Mouse (Mus musculus) hindbrain, embryonic 11.5 days (tissue): ENCODE results near the gene Yipf3. TPM values are rescaled to one million over a fixed set of nuclear protein-coding genes. Genes with fewer than 3 reads are reported as not detected.

Source experiments
- ATAC-seq: fragments of 200-750 bp; cut with Nextera tagmentation; 2 replicates; pipeline ENCODE4 v1.8.0; 2017; ENCODE audit warnings: mild to moderate bottlenecking, moderate TSS enrichment, moderate library complexity; ENCODE audit not compliant: low FRiP score
- DNase-seq: peaks from one replicate; pipeline ENCODE4 v3.0.0-alpha.2; 2015; ENCODE audit warnings: low spot score
- H3K27ac ChIP-seq: fragments of 300-500 bp; sonication (generic); 2 replicates; pipeline ENCODE4 v1.5.1; 2014; ENCODE audit warnings: mild to moderate bottlenecking, low read depth, low read length
- H3K27me3 ChIP-seq: fragments of 300-500 bp; sonication (generic); 2 replicates; pipeline ENCODE4 v1.6.1; 2014; ENCODE audit warnings: mild to moderate bottlenecking, low read length, moderate library complexity, mixed read lengths; ENCODE audit not compliant: control insufficient read depth, insufficient read depth
- H3K36me3 ChIP-seq: fragments of 300-500 bp; sonication (generic); 2 replicates; pipeline ENCODE4 v1.6.1; 2014; ENCODE audit warnings: mild to moderate bottlenecking, low read length, moderate library complexity, mixed read lengths; ENCODE audit not compliant: control insufficient read depth, insufficient read depth
- H3K4me1 ChIP-seq: fragments of 300-500 bp; sonication (generic); replicated peaks from 2 replicates; pipeline ENCODE4 v1.6.1; 2014; ENCODE audit warnings: low read length, mixed read lengths; ENCODE audit not compliant: control insufficient read depth, insufficient read depth
- H3K4me2 ChIP-seq: fragments of 300-500 bp; sonication (generic); replicated peaks from 2 replicates; pipeline ENCODE4 v1.6.1; 2014; ENCODE audit warnings: mild to moderate bottlenecking, low read depth, low read length
- H3K4me3 ChIP-seq: fragments of 300-500 bp; sonication (generic); 2 replicates; pipeline ENCODE4 v1.5.1; 2014; ENCODE audit warnings: low read depth, low read length
- H3K9ac ChIP-seq: fragments of 300-500 bp; sonication (generic); 2 replicates; pipeline ENCODE4 v1.6.1; 2014; ENCODE audit warnings: low read depth, low read length
- H3K9me3 ChIP-seq: fragments of 300-500 bp; sonication (generic); 2 replicates; pipeline ENCODE4 v1.6.1; 2016; ENCODE audit warnings: low read length; ENCODE audit not compliant: control insufficient read depth
- WGBS: fragments of 180-500 bp; shearing (Covaris S2); extraction: QIAGEN DNeasy Blood & Tissue Kit; methylation state at CpG from one replicate; pipeline ENCODE4 v1.1.7; 2014; 5-methylcytosine and 5-hydroxymethylcytosine counted together
- polyA plus RNA-seq: library from polyadenylated mRNA; unstranded; fragments of >200 nt; fragmentation: Nextera tagmentation; extraction: Ambion mirVana; gene quantifications from 2 replicates; pipeline ENCODE4 v1.2.1, GENCODE M21; 2014

Gene Yipf3
- polyA plus RNA-seq, 1 experiment from 2014 or later = 64.7 TPM

DNA sequence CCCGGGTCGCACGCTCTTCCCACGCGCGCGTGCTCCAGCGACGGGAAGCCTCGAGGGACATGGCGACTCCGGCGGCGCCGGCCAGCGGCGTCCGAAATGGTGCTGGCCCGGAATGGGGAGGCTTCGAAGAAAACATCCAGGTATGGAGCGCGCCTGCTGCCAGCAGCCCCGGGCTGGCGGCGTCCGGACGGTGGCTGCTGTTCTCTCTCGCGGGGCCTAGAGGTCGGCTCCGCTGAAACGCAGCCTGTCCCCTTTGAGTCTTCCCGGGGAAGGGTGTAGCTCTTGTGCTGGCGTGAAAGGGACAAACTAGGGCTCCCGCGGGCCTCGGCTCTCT lies 276 bp downstream of the Yipf3 start:
- DNase-seq (no peak), ATAC-seq (no peak)
- Histone ChIP-seq H3K27ac (0 out of 2 replicates have a peak overlapping the region, but pooled peaks have one; percentile 10), H3K9me3 (no peaks in the 10 kb centered on the region), H3K4me3 (peak overlapping the region; percentile 97), H3K36me3 (peaks cover 25% of the 10 kb centered on the region), H3K4me1 (peaks cover 8% of the 10 kb centered on the region), H3K4me2 (peak overlapping the region; percentile 54), H3K27me3 (no peaks in the 10 kb centered on the region), H3K9ac (peak overlapping the region; percentile 93)
- WGBS = under 1% methylated on average over 37 of the region's 37 CpGs

DNA sequence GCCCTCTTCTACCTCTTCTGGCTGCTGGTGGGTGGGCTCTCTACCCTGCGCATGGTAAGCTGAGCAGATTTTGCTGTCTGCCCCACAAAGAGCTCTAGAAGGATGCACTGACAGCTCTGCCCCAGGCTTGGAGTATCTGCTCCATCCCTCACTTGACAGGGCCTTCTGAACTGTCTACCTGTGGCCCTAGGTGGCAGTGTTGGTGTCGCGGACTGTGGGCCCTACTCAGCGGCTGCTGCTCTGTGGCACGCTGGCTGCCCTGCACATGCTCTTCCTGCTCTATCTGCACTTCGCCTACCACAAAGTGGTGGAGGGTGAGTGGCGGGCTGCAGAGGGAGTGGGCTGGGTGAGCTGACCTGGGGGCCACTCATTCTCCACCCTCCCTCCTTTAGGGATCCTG lies 3.3 kb downstream of the Yipf3 start:
- Histone ChIP-seq H3K27ac (no peak overlapping the region), H3K9me3 (no peaks in the 10 kb centered on the region), H3K4me1 (peaks cover 16% of the 10 kb centered on the region), H3K36me3 (peaks cover 7% of the 10 kb centered on the region; the same call in 1 of the 2 replicates), H3K4me3 (no peak overlapping the region), H3K27me3 (peaks cover 9% of the 10 kb centered on the region; the same call in 1 of the 2 replicates), H3K4me2 (no peak overlapping the region), H3K9ac (no peak overlapping the region)
- DNase-seq (no peak), ATAC-seq (no peak)
- WGBS = 81% methylated on average over 7 of the region's 7 CpGs

GRCm38 (mm10) chr17:46252571-46253451 lies 4.9 kb downstream of the Yipf3 start:
- Histone ChIP-seq H3K4me3 (no peak overlapping the region; the same call in 1 of the 2 replicates), H3K9ac (no peak overlapping the region; the same call in 1 of the 2 replicates), H3K27me3 (peaks cover 9% of the 10 kb centered on the region; the same call in 1 of the 2 replicates), H3K9me3 (no peaks in the 10 kb centered on the region), H3K36me3 (peaks cover 7% of the 10 kb centered on the region; the same call in 1 of the 2 replicates), H3K4me1 (peaks cover 13% of the 10 kb centered on the region), H3K4me2 (peak overlapping the region; percentile 99), H3K27ac (no peak overlapping the region)
- 55% methylated on average over 14 of the region's 14 CpGs for WGBS
- DNase-seq (peak; percentile 73), ATAC-seq (no peak)

DNA sequence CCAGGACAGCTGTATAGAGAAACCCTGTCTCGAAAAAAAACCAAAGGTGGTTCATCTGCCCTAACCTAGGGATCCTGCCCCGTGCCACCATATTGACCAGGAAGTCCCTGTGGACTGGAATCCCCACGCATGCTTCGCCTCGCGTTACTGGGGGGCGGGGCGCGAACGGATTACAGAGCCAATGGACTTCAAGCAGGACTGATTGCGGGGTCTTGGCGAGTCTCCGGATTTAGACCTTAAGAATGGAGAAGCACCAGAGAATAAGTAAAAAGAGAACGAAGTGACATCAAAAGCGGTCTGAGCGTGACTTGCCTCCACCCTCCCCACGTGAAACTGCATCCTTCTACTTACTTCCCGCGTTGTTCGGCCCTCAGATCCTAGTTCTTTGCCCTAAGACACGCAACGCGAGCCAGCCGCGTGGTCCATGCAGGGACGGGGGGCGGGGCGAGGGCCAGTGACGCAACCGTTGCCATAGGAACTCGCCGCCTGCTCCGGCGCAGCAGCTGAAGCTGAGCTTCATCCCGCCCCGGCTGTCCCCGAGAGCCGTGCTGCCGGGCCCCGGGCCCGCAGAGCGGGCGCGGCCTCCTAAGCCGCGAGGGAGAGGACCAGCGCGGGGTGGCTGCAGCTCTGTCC lies 5.7 kb downstream of the Yipf3 start, which contains the start of gene Lrrc73:
Gene Lrrc73 (plus strand): TSS at position 80 of the 633 bp plus-strand sequence.
- H3K4me1 ChIP-seq = peaks cover 12% of the 10 kb centered on the region
- H3K4me3 ChIP-seq = peak within 1 kb of the TSS; percentile 66
- H3K27ac ChIP-seq = 0 out of 2 replicates have a peak within 1 kb of the TSS, but pooled peaks have one; percentile 36
- peaks cover 9% of the 10 kb centered on the region; the same call in 1 of the 2 replicates for H3K27me3 ChIP-seq
- DNase-seq (peak; percentile 95), ATAC-seq (peak; percentile 90)
- H3K4me2 ChIP-seq = peak within 1 kb of the TSS; percentile 99
- H3K36me3 ChIP-seq = peaks cover 7% of the 10 kb centered on the region; the same call in 1 of the 2 replicates
- no peaks in the 10 kb centered on the region for H3K9me3 ChIP-seq
- peak within 1 kb of the TSS; percentile 67 for H3K9ac ChIP-seq
- 4% methylated on average over 32 of the region's 48 CpGs for WGBS

- Histone ChIP-seq H3K4me2 (peak overlapping the region; percentile 99), H3K4me3 (peak overlapping the region; percentile 66), H3K27me3 (peaks cover 9% of the 10 kb centered on the region; the same call in 1 of the 2 replicates), H3K27ac (0 out of 2 replicates have a peak overlapping the region, but pooled peaks have one; percentile 36), H3K36me3 (peaks cover 7% of the 10 kb centered on the region; the same call in 1 of the 2 replicates), H3K9ac (peak overlapping the region; percentile 67), H3K9me3 (no peaks in the 10 kb centered on the region), H3K4me1 (peaks cover 9% of the 10 kb centered on the region)
- ATAC-seq (peak; percentile 43), DNase-seq (peak; percentile 62)
- WGBS = under 1% methylated on average over 34 of the region's 54 CpGs
Observed at GRCm38 (mm10) chr17:46254106-46254505, 6.2 kb downstream of the Yipf3 start.

- Histone ChIP-seq H3K9ac (no peak overlapping the region), H3K27me3 (peaks cover 9% of the 10 kb centered on the region; the same call in 1 of the 2 replicates), H3K4me2 (peak overlapping the region; percentile 99; the same call in 1 of the 2 replicates), H3K9me3 (no peaks in the 10 kb centered on the region), H3K27ac (no peak overlapping the region), H3K4me1 (peaks cover 9% of the 10 kb centered on the region; the same call in 1 of the 2 replicates), H3K36me3 (peaks cover 10% of the 10 kb centered on the region; the same call in 1 of the 2 replicates), H3K4me3 (no peak overlapping the region)
- ATAC-seq (no peak), DNase-seq (peak; percentile 11)
- WGBS = 27% methylated on average over 6 of the region's 6 CpGs
Observed at GRCm38 (mm10) chr17:46255147-46255546, 7.3 kb downstream of the Yipf3 start.

DNA sequence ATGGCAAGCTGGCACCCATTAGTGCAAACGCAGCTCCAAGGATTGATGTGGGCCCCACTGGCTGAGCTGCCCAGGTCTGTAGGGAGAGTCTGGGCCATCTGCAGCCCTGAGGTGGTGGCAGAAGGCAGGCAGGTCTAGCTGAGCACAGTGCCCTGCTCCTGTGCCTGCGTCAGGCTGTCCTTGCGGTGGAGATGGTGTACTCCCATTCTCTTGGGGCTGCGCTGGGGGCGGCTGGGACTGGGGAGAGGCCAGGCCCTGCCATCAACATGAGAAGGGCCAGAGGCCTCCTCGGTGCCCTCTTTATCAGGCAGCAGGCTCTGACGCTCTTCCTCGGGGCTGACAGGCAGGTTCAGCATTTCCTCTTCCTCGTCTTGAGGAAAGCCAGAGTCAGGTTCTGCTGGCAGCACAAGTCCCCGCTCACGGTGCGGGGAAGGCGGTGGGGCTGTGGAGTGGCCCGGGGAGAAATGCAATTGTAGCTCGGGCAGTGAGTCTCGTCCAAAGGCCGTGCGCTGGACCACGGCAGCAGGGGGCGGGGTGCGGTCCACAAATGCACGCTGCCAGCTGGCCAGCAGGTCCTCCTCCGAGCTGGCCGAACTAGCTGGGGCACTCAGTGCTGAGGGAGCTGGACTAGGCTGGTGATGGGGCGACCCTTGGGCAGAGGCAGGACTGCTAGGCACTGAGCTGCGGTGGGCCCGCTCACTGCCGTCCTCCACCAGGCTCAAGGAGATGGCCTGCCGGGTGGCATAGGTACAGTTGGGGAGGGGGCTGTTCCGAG lies 10.6 kb downstream of the Yipf3 start:
- DNase-seq = no peak
- ATAC-seq = no peak
- Histone ChIP-seq H3K4me1 (peaks cover 5% of the 10 kb centered on the region; the same call in 1 of the 2 replicates), H3K27ac (no peak overlapping the region), H3K9me3 (no peaks in the 10 kb centered on the region), H3K36me3 (peaks cover 8% of the 10 kb centered on the region; the same call in 1 of the 2 replicates), H3K27me3 (peaks cover 9% of the 10 kb centered on the region; the same call in 1 of the 2 replicates), H3K4me3 (no peak overlapping the region), H3K9ac (no peak overlapping the region), H3K4me2 (no peak overlapping the region)
- 85% methylated on average over 30 of the region's 30 CpGs for WGBS

DNA sequence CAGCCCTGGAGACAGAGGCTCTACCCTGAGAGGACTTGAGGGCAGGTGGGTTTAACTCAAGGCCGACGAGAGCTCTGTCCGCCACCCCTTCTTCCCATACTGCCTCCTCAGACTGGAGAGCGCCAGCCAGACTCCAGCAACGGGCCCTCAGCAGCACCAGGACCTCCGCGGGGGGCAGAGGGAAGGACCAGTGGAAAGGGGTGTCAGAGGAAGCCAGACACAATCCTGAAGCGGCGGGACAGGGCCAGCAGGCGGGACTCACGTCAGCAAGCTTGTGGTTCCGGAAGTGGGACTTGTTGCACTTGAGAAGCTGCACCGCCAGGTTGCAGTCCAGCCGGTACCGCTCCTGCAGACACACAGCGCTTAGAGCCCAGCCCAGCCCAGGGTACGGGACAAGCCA lies 11.8 kb downstream of the Yipf3 start:
- H3K27ac ChIP-seq = no peak overlapping the region
- H3K9me3 ChIP-seq = no peaks in the 10 kb centered on the region
- no peak overlapping the region for H3K9ac ChIP-seq
- 91% methylated on average over 17 of the region's 17 CpGs for WGBS
- DNase-seq (no peak), ATAC-seq (no peak)
- peaks cover 3% of the 10 kb centered on the region; the same call in 1 of the 2 replicates for H3K4me1 ChIP-seq
- H3K4me3 ChIP-seq = no peak overlapping the region
- H3K36me3 ChIP-seq = peaks cover 8% of the 10 kb centered on the region; the same call in 1 of the 2 replicates
- H3K4me2 ChIP-seq = no peak overlapping the region
- peaks cover 8% of the 10 kb centered on the region; the same call in 1 of the 2 replicates for H3K27me3 ChIP-seq
